Mouse (Mus musculus) liver, adult 2 months (tissue): ENCODE data around the gene Gtf2h4. TPM values are rescaled to one million over a fixed set of nuclear protein-coding genes. Genes with fewer than 3 reads are reported as not detected.

Experiments used
- DNase-seq: peaks from one replicate; pipeline ENCODE4 v3.0.0-alpha.2; 2011; ENCODE audit warnings: low read depth, low spot score; ENCODE audit errors: extremely low read depth
- H3K27ac ChIP-seq: fragments of 200-500 bp; replicated peaks from 2 replicates; pipeline ENCODE4 v1.5.1; 2012; ENCODE audit warnings: low read depth, mild to moderate bottlenecking, control low read depth, inconsistent platforms, low read length; ENCODE audit not compliant: insufficient read depth
- H3K27me3 ChIP-seq: fragments of 200-500 bp; 2 replicates; pipeline ENCODE4 v1.6.1; 2012; ENCODE audit warnings: mild to moderate bottlenecking, moderate library complexity, low read length, inconsistent platforms; ENCODE audit not compliant: control insufficient read depth, insufficient read depth
- H3K36me3 ChIP-seq: fragments of 200-500 bp; 2 replicates; pipeline ENCODE4 v1.6.1; 2012; ENCODE audit warnings: low read length, inconsistent platforms; ENCODE audit not compliant: control insufficient read depth, insufficient read depth
- H3K4me1 ChIP-seq: fragments of 200-500 bp; 2 replicates; pipeline ENCODE4 v1.6.1; 2011; ENCODE audit warnings: low read length; ENCODE audit not compliant: control insufficient read depth, insufficient read depth
- H3K4me3 ChIP-seq: fragments of 200-500 bp; 2 replicates; pipeline ENCODE4 v1.5.1; 2011; ENCODE audit warnings: low read depth, mild to moderate bottlenecking, control low read depth, low read length, moderate library complexity; ENCODE audit not compliant: insufficient read depth
- H3K79me2 ChIP-seq: fragments of 200-500 bp; 2 replicates; pipeline ENCODE4 v1.6.1; 2012; ENCODE audit warnings: inconsistent platforms, mild to moderate bottlenecking, low read length, moderate library complexity; ENCODE audit not compliant: control insufficient read depth, insufficient read depth
- H3K9ac ChIP-seq: fragments of 200-500 bp; 2 replicates; pipeline ENCODE4 v1.6.1; 2012; ENCODE audit warnings: low read depth, mild to moderate bottlenecking, control low read depth, inconsistent platforms, low read length
- CTCF ChIP-seq: fragments of 200-500 bp; IDR thresholded peaks from 2 replicates; pipeline ENCODE4 v1.5.1; 2011; ENCODE audit warnings: low read depth, low read length, control low read depth
- POLR2A ChIP-seq: fragments of 200-500 bp; IDR thresholded peaks from 2 replicates; pipeline ENCODE4 v1.6.1; 2011; ENCODE audit warnings: low read length, control low read depth; ENCODE audit not compliant: insufficient read depth; ENCODE audit errors: extremely low read depth
- WGBS: fragments of 180-500 bp; shearing (Covaris S2); methylation state at CpG from one replicate; pipeline ENCODE4 v1.1.7; 2018; 5-methylcytosine and 5-hydroxymethylcytosine counted together
- polyA plus RNA-seq: library from polyadenylated mRNA; depleted of rRNA; stranded (reverse); fragments of >200 nt; gene quantifications from 2 replicates; pipeline ENCODE4 v1.2.3, GENCODE M21; 2012; rRNA removed
- total RNA-seq: library from RNA; depleted of rRNA; stranded (reverse); fragments of >200 nt; gene quantifications from 2 replicates; pipeline ENCODE4 v1.2.3, GENCODE M21; 2014; rRNA removed

Gene Gtf2h4
- 16.4 and 17.4 TPM in 2 replicates for total RNA-seq
- polyA plus RNA-seq, result 24.8 and 29.8 TPM in 2 replicates

DNA sequence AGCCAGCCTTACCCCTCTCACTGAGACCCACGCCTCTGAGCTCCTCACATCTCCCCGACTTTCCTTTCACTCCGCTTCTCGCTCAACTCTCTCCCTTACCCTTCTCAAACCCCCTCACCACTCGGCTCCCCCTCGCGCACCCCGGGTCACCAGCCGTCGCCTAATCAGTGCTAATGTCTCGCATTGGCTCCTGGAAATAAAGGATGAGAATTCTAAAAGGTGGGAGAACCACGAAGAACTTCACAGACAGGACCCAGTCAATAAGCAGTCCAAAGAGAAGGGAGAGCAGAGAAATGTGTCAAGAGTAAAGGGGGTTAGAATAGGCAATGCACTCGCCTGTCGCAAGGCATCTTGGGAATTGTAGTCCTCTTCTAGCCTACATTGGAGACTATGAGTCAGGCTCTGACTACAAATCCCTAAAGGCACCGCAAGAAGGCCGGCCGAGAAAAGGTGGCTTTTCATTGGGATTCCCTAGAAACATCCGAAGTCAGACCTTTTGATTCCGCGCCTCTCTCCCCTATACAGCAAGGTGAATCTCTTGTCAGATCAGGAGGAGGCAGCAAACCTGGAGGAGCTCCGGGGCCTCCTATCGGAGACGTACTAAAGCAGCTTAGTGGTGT is at the start of gene Gtf2h4:
Gene Gtf2h4, minus strand, starts transcription at position 324 of the 620 bp plus-strand sequence.
- Histone ChIP-seq H3K4me3 (peak within 1 kb of the TSS; percentile 98), H3K36me3 (no peaks in the 10 kb centered on the region), H3K79me2 (no peaks in the 10 kb centered on the region), H3K9ac (peak within 1 kb of the TSS; percentile 95), H3K4me1 (peaks cover 7% of the 10 kb centered on the region; the same call in 1 of the 2 replicates), H3K27me3 (no peaks in the 10 kb centered on the region), H3K27ac (peak within 1 kb of the TSS; percentile 70)
- no peak for TF ChIP-seq CTCF
- TF ChIP-seq POLR2A, result no peak
- 1% methylated on average over 23 of the region's 23 CpGs for WGBS
- DNase-seq, result peak; percentile 94

DNA sequence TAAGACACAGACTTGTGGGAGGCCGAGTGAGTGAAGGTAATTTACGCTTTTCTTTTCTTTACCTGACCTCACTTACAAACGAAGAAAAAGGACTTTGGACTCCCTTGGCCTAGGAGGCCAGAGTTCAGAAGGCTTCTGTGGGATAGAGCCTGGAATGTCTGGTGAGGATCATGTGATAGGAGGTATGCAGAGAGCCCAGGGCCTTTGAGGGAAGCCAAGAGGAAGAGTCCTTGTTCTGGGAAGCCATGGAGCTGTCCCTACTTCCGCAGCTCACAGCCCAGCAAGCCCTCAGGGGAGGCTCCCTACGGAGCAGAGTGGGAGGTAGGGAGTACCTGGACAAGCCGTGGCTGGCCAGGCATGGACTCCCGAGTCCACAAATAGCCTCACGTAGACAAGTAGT is 48.1 kb upstream of the Gtf2h4 start:
- Histone ChIP-seq H3K4me3 (no peak overlapping the region), H3K4me1 (no peaks in the 10 kb centered on the region), H3K27me3 (no peaks in the 10 kb centered on the region), H3K9ac (no peak overlapping the region), H3K79me2 (no peaks in the 10 kb centered on the region), H3K27ac (no peak overlapping the region), H3K36me3 (no peaks in the 10 kb centered on the region)
- 64% methylated on average over 8 of the region's 8 CpGs for WGBS
- no peak for DNase-seq
- TF ChIP-seq CTCF, result no peak
- no peak for TF ChIP-seq POLR2A

DNA sequence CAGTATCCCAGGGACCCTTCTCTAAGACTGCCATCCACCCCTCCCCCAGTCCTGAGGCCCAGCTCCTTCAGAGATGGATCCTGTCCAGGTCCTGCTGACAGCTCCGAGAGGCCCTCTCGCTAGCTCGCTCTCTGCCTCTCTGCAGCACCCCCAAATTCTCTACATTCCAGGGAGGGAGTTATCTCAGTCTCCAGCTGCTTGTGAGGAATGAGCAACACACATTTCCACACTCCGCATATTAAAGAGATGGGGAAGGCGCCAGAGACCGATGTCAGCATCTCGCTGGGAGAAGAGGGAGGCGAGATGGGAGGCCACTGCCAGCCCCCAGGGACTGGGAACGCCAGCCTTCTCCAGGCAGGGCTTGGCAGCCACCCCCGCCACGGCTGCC is 46.8 kb upstream of the Gtf2h4 start:
- Histone ChIP-seq H3K4me3 (no peak overlapping the region), H3K27me3 (no peaks in the 10 kb centered on the region), H3K27ac (no peak overlapping the region), H3K9ac (no peak overlapping the region), H3K36me3 (no peaks in the 10 kb centered on the region), H3K79me2 (no peaks in the 10 kb centered on the region), H3K4me1 (no peaks in the 10 kb centered on the region)
- DNase-seq, result no peak
- TF ChIP-seq CTCF (no peak), POLR2A (no peak)
- 61% methylated on average over 11 of the region's 11 CpGs for WGBS

DNA sequence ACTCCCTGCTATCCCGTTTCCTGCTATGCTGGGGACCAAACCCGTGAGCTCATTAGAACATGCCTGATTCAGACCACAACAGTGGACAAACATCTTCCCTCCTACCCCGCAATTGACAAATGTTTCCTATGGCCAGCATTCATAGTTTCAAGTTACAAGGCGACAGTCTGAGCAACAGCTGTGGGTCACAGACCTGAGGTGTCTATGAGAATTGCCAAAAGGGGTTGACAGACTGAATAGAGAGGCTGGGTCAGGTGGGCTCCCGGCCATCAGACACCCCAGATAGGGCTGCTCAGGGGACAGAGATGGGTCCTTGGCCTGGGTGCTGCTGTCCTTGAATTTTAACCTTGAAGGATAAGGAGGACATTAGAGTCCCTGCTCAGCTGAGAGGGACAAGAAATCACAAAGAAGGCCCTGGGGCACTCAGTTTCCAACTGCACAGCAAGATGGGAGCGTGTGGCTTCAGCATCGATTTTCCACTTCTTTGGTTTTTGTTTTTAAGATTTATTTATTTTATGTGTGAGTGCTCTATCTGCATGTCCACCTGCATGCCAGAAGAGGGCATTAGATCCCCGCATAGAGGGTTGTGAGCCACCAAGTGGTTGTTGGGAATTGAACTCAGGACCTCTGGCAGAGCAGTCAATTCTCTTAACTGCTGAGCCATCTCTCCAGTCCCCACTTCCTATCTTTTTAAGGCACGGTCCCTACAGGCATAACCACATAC is 46.2 kb upstream of the Gtf2h4 start:
- no peaks in the 10 kb centered on the region for H3K27me3 ChIP-seq
- TF ChIP-seq CTCF, result no peak
- TF ChIP-seq POLR2A, result no peak
- no peak for DNase-seq
- WGBS, result 83% methylated on average over 9 of the region's 9 CpGs
- no peak overlapping the region for H3K9ac ChIP-seq
- no peaks in the 10 kb centered on the region for H3K36me3 ChIP-seq
- no peaks in the 10 kb centered on the region for H3K79me2 ChIP-seq
- no peak overlapping the region for H3K27ac ChIP-seq
- no peak overlapping the region for H3K4me3 ChIP-seq
- no peaks in the 10 kb centered on the region for H3K4me1 ChIP-seq

DNA sequence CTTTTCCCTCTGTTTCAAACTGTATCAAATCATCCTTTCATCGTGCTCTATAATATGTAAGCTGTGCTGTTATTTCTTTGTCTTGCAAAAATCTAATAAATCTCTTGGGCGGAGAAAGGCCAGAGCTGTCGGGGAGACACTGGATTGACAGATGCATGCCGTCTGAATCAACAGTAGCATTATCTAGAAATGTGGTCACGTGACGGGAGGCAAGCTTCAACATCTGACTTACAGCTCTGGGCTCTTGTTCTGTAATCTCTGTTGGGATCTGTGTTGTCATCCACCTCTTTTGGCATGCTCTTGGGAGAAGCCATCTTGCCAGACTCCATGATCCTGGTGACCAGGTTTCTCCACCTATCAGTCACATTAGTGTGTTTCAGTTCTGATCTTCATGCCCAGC is 43.5 kb upstream of the Gtf2h4 start:
- H3K27ac ChIP-seq, result no peak overlapping the region
- no peaks in the 10 kb centered on the region for H3K79me2 ChIP-seq
- no peak overlapping the region for H3K9ac ChIP-seq
- no peaks in the 10 kb centered on the region for H3K36me3 ChIP-seq
- TF ChIP-seq POLR2A (no peak), CTCF (no peak)
- H3K4me3 ChIP-seq, result no peak overlapping the region
- H3K27me3 ChIP-seq, result no peaks in the 10 kb centered on the region
- H3K4me1 ChIP-seq, result no peaks in the 10 kb centered on the region
- WGBS, result 93% methylated on average over 6 of the region's 6 CpGs
- DNase-seq, result no peak

DNA sequence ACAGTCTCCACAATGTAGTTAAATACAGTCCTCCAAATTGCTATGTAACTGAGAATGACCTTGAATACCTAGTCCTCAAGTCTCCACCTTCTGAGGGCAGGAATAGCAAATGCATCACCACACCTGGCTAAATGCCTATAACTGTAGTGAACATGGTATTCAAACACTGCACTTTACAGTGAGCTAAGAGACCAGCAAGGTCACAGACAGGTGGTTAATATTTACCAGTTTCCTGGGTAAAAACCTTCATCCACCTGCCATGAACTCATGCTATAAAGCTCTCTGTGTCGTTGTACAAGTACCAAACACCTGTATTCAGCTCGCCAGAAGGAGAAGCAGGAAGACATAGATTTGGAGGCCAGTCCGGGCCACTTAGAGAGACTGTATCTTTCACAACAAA is 42.6 kb upstream of the Gtf2h4 start:
- WGBS, result 50% methylated on average over 3 of the region's 3 CpGs
- DNase-seq, result no peak

More for the DNA sequence above, 42.6 kb upstream of the Gtf2h4 start:
- Histone ChIP-seq H3K36me3 (no peaks in the 10 kb centered on the region), H3K27me3 (no peaks in the 10 kb centered on the region), H3K4me3 (no peak overlapping the region), H3K27ac (no peak overlapping the region), H3K9ac (no peak overlapping the region), H3K4me1 (no peaks in the 10 kb centered on the region), H3K79me2 (no peaks in the 10 kb centered on the region)
- no peak for TF ChIP-seq POLR2A
- TF ChIP-seq CTCF, result no peak
